Mouse (Mus musculus): Measurements from ENCODE around the gene Hcst.

- TF ChIP-seq CTCF (IDR thresholded peaks at IDR 0.05; ENCODE audit: insufficient read depth, low read depth, low read length) (no peak), POLR2A (IDR thresholded peaks at IDR 0.05; ENCODE audit: insufficient read depth, low read depth, low read length) (no peak)
These were observed 17.3 kb downstream of the Hcst start for GRCm38 (mm10) chr7:30402343-30402742.
